Mouse (Mus musculus) layer of hippocampus, postnatal 14 days (tissue): ENCODE measurements around the gene Olfr1395. TPM values are rescaled to one million over a fixed set of nuclear protein-coding genes. Genes with fewer than 3 reads are reported as not detected.
"Not testable (repeated sequence)": the region's sequence is repeated elsewhere in the genome, so short reads cannot be mapped to it uniquely, and the experiment has no call there.

Experiments
- DNase-seq, 2 experiments: peaks; one replicate each; pipeline ENCODE4 v3.0.0; 2021 to 2022; ENCODE audit warnings: low spot score in 2 of 2, mixed read lengths in 1 of 2
- total RNA-seq, 2 experiments: library from RNA; stranded (reverse); gene quantifications; 2 replicates each; pipeline ENCODE4 v1.2.3; 2021

Olfr1395 gene
- total RNA-seq, 2 experiments from 2014 or later: not detected

DNA sequence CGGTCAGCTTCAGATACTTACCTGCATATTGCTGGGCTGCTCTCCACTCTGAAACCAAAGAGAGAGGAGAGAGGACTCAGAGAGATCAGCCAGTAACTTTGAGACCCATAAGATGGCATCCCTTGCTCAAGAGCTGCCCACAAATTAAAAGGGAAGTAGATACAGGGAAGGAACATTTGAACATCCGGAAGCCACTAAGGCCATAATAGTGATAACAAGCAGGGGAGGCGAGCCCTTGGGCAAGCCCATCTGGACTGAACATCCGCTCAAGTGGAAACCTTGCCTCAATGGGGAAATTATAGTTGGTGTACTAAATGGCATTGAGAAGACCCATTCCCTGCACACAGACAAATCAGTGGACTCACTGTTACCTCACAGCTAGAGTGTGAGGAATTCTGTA lies 28.5 kb downstream of the Olfr1395 start:
- no peak for DNase-seq

DNA sequence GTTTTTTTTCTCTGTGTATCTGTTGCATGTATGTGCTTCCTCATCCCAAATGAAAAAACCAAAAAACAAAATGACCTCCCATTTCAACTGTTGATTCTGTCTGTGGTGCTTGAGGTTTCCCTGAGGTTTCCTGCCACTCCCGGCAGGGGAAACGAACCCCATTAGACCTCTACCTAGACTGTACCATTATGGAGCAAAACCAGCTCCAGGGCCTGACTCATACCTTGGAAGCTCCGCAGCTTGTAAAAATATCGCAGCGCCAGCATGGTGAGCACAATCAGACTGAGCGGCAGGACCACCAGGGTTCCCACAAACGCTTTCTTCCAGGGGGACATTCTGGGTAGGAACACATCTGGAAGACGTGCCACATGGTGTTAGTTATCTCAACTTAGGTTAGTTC lies 33.3 kb downstream of the Olfr1395 start:
- no peak for DNase-seq

DNA sequence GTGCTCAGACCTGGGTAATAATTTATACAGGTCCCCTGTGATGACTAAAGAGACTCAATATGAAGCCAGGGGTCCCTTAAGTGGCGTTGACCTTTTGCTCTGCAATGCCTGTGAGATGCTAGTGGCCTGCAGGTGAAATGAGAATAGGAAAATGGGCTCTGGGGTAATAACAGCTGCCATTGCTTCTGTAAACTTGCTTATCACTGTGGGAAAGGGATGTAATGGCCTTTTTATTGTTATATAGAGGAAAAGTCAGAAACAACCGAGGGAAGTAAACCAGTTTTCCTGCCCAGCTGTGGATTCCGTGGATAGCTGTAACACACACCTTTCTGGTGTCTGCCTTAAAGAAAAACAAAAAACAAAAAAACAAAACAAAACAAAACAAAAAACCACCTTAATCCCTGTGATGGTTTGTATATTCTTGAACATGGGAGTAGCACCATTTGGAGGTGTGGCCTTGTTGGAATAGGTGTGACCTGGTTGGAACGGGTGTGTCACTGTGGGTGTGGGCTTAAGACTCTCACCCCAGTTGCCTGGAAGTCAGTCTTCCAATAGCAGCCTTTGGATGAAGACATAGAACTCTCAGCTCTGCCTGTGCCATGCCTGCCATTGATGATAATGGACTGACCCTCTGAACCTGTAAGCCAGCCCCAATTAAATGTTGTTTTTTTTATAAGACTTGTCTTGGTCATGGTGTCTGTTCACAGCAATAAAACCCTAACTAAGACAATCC lies 34.1 kb downstream of the Olfr1395 start:
- not testable (repeated sequence) for DNase-seq

DNA sequence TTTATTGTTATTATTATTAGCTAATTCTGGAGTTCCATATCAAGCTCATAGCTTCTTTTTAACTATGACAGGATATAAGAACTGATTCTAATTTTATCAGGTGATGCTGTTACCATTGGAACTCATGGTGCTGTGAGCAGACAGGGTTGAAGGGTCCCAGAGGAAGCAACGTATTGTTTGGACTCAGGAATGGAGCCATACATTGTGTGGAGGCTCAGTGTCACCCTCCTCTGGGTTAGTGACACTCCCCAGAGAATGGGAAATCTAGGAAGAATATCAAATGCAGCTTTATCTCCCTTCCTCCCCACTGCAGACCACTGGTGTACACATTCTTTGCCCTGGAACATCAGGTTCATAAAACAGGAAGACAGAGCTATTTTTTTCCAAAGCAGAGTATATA lies 41.1 kb downstream of the Olfr1395 start:
- no peak for DNase-seq

DNA sequence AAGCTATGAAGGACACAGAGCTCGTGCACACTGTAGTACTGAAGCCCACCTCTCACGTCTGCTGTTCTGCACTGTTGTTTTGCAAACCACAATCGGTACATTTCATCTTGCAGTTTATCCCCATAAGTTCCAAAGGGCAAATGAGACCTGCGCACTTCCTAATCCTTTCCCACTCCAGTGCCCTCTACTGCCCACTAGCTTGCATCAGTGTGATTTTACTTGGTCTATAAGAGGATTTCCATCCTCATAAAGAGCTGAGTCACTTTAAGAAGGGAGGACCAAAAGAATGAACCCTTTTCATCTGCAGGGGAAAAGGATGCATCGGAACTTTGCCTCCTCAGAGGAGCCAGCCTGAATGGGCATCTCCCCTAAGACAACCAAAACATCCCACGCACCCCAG lies 44.4 kb downstream of the Olfr1395 start:
- no peak for DNase-seq

DNA sequence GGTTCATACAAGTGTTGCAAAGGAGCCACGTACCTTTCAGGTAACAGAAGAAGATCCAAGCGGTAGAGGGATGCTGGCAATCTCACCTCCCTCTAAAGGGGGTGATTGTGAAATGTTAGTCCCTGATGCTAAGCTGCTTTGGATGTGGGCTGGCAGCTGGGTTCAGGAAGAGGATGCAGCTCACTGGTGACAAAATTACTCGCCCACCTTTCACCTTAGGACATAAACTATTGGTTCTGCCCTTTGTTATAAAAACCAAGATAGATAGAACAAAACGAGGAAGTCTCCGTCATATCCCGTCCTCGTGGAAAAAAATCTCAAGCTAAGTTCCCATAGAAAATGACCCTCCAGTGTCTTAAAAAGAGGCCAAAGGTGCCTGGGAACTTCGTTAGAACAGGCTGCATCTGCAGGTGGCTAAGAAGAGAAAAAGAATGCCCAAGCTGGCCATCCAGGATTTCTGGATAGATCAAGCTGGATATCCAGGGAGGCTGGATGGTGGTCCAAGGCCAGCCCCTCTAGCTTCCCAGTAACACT lies 44.9 kb downstream of the Olfr1395 start, which contains the start of gene Btnl9:
Btnl9 (minus strand) TSS at position 205 of the 534 bp plus-strand sequence.
- no peak for DNase-seq

DNA sequence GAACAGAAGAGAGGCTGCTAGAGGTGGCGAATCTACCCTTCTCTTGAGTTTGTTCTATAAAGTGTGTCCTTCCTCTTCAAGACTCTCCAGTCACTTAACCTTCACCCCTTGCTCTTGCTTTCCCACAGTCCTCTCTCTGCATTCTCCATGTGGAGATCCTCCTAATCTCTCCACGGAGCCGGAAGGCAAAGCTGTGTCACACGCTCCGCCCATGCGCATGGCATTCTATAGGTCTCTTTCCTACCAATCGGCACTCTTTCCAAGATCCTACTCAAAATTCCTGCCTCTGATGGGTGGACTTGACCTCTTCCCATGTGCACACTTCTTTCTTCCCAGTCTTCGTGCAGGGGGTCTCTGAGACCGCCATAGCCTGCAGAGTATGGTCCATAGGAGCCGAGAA lies 45.6 kb downstream of the Olfr1395 start:
- DNase-seq: no peak

DNA sequence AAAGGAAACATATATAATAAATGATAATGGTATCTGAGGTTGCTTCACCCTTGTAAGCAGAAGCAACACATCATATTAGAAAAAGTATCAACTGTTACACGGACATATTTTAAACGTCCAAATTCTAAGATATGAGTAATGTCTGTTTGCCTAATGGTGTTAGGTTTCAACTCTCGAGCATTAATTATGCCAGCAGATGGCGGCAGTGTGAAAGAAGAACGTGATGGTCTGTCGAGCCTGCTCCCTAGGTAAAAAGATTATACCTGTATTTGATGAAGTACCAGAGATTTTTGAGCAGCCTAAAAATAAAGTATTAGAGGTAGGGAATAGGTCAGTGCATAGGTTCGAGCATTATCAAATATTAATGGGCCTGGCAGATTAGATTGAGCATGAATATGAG lies 47.7 kb downstream of the Olfr1395 start:
- peak; percentile 17 to 67 for DNase-seq

DNA sequence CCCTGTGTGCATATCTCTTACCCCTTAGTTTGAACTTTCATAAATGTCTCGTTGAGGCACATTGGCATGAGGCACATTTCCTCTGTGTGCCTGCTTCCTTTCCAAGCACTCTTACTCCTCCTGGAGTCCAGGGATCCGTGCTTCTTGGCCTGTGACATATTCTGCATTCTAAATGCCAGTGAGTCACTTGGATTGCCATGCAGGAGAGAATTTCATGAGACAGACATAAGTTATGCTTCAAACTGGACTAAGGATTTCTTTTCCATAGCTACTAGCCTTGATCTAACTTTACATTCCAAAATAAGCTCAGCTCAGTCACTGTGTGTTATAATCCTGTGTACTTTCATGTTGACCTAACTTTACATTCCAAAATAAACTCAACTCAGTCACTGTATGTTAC lies 49.0 kb downstream of the Olfr1395 start:
- DNase-seq: no peak

DNA sequence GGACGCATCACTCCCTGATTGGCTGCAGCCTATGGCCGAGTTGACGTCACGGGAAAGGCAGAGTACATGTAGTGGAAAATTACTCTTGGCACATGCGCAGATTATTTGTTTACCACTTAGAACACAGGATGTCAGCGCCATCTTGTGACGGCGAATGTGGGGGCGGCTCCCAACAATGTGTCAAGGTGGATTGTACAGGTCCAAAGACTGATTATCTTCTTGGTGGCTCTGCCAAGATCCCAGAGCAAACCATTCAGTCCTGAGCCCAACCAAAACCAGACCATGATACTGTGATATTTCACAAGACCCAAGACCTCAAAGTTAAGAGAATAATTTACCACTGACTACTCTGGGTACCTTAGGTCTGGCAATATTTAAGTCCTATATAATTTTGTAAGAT lies 52.7 kb downstream of the Olfr1395 start:
- DNase-seq: not testable (repeated sequence)

DNA sequence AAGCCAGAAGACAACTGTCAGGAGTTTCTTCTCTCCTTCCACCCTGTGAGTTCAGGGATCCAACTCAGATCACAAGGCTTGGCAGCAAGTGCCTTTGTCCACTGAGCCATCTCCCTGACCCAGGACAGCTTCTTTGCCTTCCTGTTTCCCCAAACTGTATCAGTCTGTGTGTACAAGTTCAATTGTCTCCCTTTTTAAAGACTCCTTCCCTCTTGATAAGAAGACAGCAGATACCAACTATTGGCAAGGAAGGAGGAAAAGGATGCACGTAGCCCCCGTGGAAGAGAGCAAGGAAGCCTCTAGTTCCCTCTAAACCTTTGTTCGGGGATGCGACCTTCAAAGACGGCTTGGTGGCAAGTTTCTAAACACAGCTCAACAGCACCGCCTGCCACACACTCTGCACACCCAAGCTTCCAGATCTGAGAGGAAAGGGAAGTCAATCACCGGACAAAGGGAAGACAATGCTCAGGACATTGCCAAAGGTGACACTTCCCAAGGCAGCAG lies 53.8 kb downstream of the Olfr1395 start:
- DNase-seq: no peak

Other genes starting within 250 kb of the Olfr1395 start
- under 1 TPM; 0.39 to 0.41 TPM for gene Gm5431, start 240.1 kb upstream of the Olfr1395 start, total RNA-seq
- 1 to 10 TPM in 1 of 2 experiments, under 1 TPM in 1; 0.81 to 1.2 TPM for gene Psme2b, start 196.1 kb upstream of the Olfr1395 start, total RNA-seq
- gene Olfr56, start 163.4 kb upstream of the Olfr1395 start, total RNA-seq: not detected
- 1 to 10 TPM in 1 of 2 experiments, under 1 TPM in 1; 0.52 to 1.6 TPM for gene 9930111J21Rik1, start 162.9 kb upstream of the Olfr1395 start, total RNA-seq
- gene Gm12185, start 150.0 kb upstream of the Olfr1395 start, total RNA-seq: not detected
- gene Tgtp1, start 148.1 kb upstream of the Olfr1395 start, total RNA-seq: under 1 TPM in 1 of 2 experiments, not detected in 1; 0.30 TPM
- 1 to 10 TPM in 1 of 2 experiments, under 1 TPM in 1; 0.91 to 1.4 TPM for gene 9930111J21Rik2, start 91.0 kb upstream of the Olfr1395 start, total RNA-seq
- gene Tgtp2, start 78.1 kb upstream of the Olfr1395 start, total RNA-seq: not detected
- gene Ifi47, start 65.7 kb upstream of the Olfr1395 start, total RNA-seq: under 1 TPM; 0.31 to 0.65 TPM
- not detected for gene Olfr1396, start 27.4 kb upstream of the Olfr1395 start, total RNA-seq
- not detected for gene Olfr1394, start 12.1 kb downstream of the Olfr1395 start, total RNA-seq
- under 1 TPM in 1 of 2 experiments, not detected in 1; 0.07 TPM for gene Btnl9, start 44.9 kb downstream of the Olfr1395 start, total RNA-seq
- gene Zfp62, start 61.0 kb downstream of the Olfr1395 start, total RNA-seq: 10 to 100 TPM; 28.2 to 35.5 TPM
- 10 to 100 TPM; 48.7 to 50.9 TPM for gene Mgat1, start 101.9 kb downstream of the Olfr1395 start, total RNA-seq
- under 1 TPM; 0.14 to 0.26 TPM for gene Olfr1393, start 136.0 kb downstream of the Olfr1395 start, total RNA-seq
- gene Olfr1392, start 143.0 kb downstream of the Olfr1395 start, total RNA-seq: not detected
- gene Olfr10, start 162.5 kb downstream of the Olfr1395 start, total RNA-seq: not detected
- not detected for gene Olfr1391, start 180.5 kb downstream of the Olfr1395 start, total RNA-seq
- not detected for gene Olfr1390, start 192.9 kb downstream of the Olfr1395 start, total RNA-seq